Mouse (Mus musculus): ENCODE results near the gene C8b. TPM values are rescaled to one million over a fixed set of nuclear protein-coding genes. Genes with fewer than 3 reads are reported as not detected.

Gene C8b
- polyA plus RNA-seq (2014; fragmentation: Illumina TruSeq; extraction: RNeasy Lipid Tissue Mini Kit (QIAGEN cat#74804); ENCODE audit: low read depth, low replicate concordance) = not detected

GRCm38 (mm10) chr4:104766065-104766464 is at the start of gene C8b:
Gene C8b, plus strand, starts transcription at chr4:104766317.

Other genes with a start within 250 kb of the C8b start
- gene Gm17662, start 91.0 kb downstream of the C8b start, polyA plus RNA-seq (2014; fragmentation: Illumina TruSeq; extraction: RNeasy Lipid Tissue Mini Kit (QIAGEN cat#74804); ENCODE audit: low read depth, low replicate concordance) = not detected
- 137 TPM for gene C8a, start 110.1 kb downstream of the C8b start, polyA plus RNA-seq (2014; fragmentation: Illumina TruSeq; extraction: RNeasy Lipid Tissue Mini Kit (QIAGEN cat#74804); ENCODE audit: low read depth, low replicate concordance)
- 1.5 TPM for gene Fyb2, start 147.1 kb downstream of the C8b start, polyA plus RNA-seq (2014; fragmentation: Illumina TruSeq; extraction: RNeasy Lipid Tissue Mini Kit (QIAGEN cat#74804); ENCODE audit: low read depth, low replicate concordance)

Data from kidney, adult 10 weeks (tissue).